Mouse (Mus musculus) liver, embryonic 13.5 days (tissue): ENCODE results near the gene Zswim1. TPM values are rescaled to one million over a fixed set of nuclear protein-coding genes. Genes with fewer than 3 reads are reported as not detected.
A peak's percentile ranks its signal among the peaks of the same experiment; 100 is the strongest.

Source experiments
- ATAC-seq: fragments of 200-750 bp; cut with Nextera tagmentation; 2 replicates; pipeline ENCODE4 v1.8.0; 2017; ENCODE audit warnings: low read depth, mild to moderate bottlenecking, moderate number of reproducible peaks, moderate library complexity
- DNase-seq: peaks from one replicate; pipeline ENCODE4 v3.0.0; 2022
- H3K27ac ChIP-seq: fragments of 300-500 bp; sonication (generic); 2 replicates; pipeline ENCODE4 v1.5.1; 2015; ENCODE audit warnings: moderate library complexity, mild to moderate bottlenecking, inconsistent platforms
- H3K27me3 ChIP-seq: fragments of 300-500 bp; sonication (generic); 2 replicates; pipeline ENCODE4 v1.6.1; 2015; ENCODE audit warnings: mild to moderate bottlenecking, inconsistent platforms
- H3K36me3 ChIP-seq: fragments of 300-500 bp; sonication (generic); 2 replicates; pipeline ENCODE4 v1.6.1; 2015; ENCODE audit warnings: mild to moderate bottlenecking, inconsistent platforms
- H3K4me1 ChIP-seq: fragments of 300-500 bp; sonication (generic); replicated peaks from 2 replicates; pipeline ENCODE4 v1.6.1; 2015; ENCODE audit warnings: inconsistent platforms
- H3K4me2 ChIP-seq: fragments of 300-500 bp; sonication (generic); 2 replicates; pipeline ENCODE4 v1.6.1; 2015; ENCODE audit warnings: inconsistent platforms, mild to moderate bottlenecking, moderate library complexity
- H3K4me3 ChIP-seq: fragments of 300-500 bp; sonication (generic); replicated peaks from 2 replicates; pipeline ENCODE4 v1.5.1; 2015; ENCODE audit warnings: mild to moderate bottlenecking, inconsistent platforms
- H3K9ac ChIP-seq: fragments of 300-500 bp; sonication (generic); 2 replicates; pipeline ENCODE4 v1.6.1; 2015; ENCODE audit warnings: mild to moderate bottlenecking, inconsistent platforms
- H3K9me3 ChIP-seq: fragments of 300-500 bp; sonication (generic); replicated peaks from 2 replicates; pipeline ENCODE4 v1.6.1; 2016; ENCODE audit warnings: inconsistent platforms
- WGBS: fragments of 180-500 bp; shearing (Covaris S2); methylation state at CpG from one replicate; pipeline ENCODE4 v1.1.7; 2015; ENCODE audit not compliant: insufficient replicate concordance; 5-methylcytosine and 5-hydroxymethylcytosine counted together
- polyA plus RNA-seq: library from polyadenylated mRNA; unstranded; fragments of >200 nt; fragmentation: Nextera tagmentation; extraction: Ambion mirVana; gene quantifications from 2 replicates; pipeline ENCODE4 v1.2.1, GENCODE M21; 2015

The Zswim1 gene
- polyA plus RNA-seq, 1 experiment from 2014 or later = 6.2 TPM

DNA sequence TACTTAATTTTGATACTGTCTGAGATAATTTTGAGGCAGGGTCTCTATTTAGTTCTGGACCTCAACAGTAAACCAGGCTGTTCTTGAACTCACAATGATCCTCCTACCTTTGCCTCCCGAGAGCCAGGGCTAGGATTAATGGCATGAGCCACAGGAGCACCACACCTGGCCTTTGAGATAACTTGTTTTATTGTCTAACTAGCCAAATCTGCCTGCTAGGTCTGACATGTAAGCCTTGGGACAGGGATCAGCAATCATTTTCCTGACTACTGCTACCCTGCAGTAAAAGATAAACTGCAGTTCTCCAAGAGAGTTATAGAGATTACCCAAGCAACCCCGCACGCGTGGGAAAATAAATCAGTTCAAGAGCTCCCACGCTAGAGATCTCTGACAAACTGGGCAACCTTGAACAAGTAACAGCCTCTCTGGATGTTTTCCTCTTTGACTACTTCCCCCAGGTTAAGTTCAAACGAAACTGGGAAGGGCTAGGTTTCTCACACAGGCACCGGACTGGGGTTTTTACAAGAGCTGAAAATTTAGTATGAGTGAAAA, 37.5 kb upstream of the Zswim1 start:
- Histone ChIP-seq H3K36me3 (peaks cover 10% of the 10 kb centered on the region), H3K4me2 (peak overlapping the region; percentile 99), H3K9ac (peak overlapping the region; percentile 82), H3K9me3 (no peaks in the 10 kb centered on the region), H3K27ac (peak overlapping the region; percentile 76), H3K4me3 (peak overlapping the region; percentile 70), H3K27me3 (peaks cover 49% of the 10 kb centered on the region), H3K4me1 (peaks cover 57% of the 10 kb centered on the region)
- ATAC-seq (no peak), DNase-seq (no peak)
- WGBS = 6% methylated on average over 7 of the region's 7 CpGs

DNA sequence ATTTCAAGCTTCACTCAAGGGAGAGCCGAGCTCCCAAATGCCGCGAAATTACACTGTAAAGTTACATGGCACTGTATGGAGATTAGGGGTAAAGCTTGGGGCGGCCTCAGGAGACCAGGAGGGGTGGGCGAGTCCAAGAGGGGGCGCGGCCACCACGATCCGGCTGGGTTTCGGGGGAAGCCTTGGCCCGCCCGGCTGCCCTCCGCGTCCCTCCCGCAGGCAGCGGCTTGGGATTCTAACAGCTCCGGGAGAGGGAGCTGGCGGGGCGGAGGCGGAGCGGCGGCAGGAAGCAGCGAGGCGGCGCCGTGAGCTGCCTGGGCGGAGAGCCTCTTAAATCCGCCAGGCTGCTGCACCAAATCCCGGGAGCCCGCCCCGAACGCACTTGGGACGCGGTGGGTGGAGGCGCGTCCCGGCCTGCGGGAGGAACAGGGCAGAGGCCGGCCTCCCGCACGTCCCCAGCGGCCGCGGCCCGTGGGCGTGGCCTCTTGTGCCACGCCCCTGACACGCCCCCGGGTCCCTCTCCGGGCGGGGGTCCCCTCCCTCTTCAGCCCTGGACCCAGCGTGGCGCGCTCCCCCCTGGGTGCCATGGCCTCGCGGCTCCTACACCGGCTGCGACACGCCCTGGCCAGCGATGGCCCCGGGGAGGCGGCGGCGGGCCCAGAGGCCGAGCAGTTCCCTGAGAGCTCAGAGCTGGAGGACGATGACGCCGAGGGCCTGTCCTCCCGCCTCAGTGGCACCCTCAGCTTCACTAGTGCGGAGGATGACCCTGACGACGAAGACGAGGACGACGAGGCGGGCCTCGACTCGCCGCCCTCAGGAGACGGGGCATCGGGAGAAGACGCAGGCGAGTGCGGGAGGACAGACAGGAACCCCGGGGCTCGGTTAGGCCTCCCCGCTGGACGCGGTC, 36.8 kb upstream of the Zswim1 start, which contains the start of gene Snx21:
TSS of gene Snx21 (plus strand) at position 343 of the 907 bp plus-strand sequence.
- Histone ChIP-seq H3K27ac (peak within 1 kb of the TSS; percentile 76), H3K9me3 (no peaks in the 10 kb centered on the region), H3K36me3 (peaks cover 17% of the 10 kb centered on the region), H3K27me3 (peaks cover 43% of the 10 kb centered on the region), H3K9ac (peak within 1 kb of the TSS; percentile 82), H3K4me2 (peak within 1 kb of the TSS; percentile 99), H3K4me1 (peaks cover 65% of the 10 kb centered on the region), H3K4me3 (peak within 1 kb of the TSS; percentile 70)
- DNase-seq (peak; percentile 75), ATAC-seq (peak; percentile 87)
- whole genome bisulfite sequencing = under 1% methylated on average over 88 of the region's 89 CpGs

DNA sequence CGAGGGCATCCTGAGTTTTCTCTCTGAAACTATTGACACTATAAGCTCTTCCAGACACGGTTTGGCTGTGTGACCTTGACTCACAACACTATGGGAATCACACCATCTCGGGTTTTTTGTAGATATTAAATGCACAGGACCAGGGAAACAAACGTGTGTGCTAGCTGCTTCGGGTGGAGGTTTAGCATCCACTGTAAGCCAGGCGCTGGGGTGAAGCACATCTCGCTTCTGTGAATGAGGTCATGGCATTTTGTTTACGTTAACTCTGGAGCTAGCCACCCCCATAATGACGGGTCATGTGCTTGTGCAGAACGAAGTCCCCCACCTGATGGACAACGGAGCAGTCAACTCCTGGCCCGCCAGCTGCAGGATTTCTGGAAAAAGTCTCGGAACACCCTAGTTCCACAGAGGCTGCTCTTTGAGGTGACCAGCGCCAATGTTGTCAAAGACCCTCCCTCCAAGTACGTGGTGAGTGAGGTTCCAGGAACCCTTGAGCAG, 36.0 kb upstream of the Zswim1 start:
- H3K4me1 ChIP-seq = peaks cover 67% of the 10 kb centered on the region
- H3K36me3 ChIP-seq = peaks cover 23% of the 10 kb centered on the region
- H3K27me3 ChIP-seq = peaks cover 41% of the 10 kb centered on the region
- DNase-seq (no peak), ATAC-seq (no peak)
- H3K9ac ChIP-seq = peak overlapping the region; percentile 82
- 15% methylated on average over 15 of the region's 15 CpGs for WGBS
- no peaks in the 10 kb centered on the region for H3K9me3 ChIP-seq
- H3K27ac ChIP-seq = peak overlapping the region; percentile 76
- peak overlapping the region; percentile 99 for H3K4me2 ChIP-seq
- H3K4me3 ChIP-seq = peak overlapping the region; percentile 70

DNA sequence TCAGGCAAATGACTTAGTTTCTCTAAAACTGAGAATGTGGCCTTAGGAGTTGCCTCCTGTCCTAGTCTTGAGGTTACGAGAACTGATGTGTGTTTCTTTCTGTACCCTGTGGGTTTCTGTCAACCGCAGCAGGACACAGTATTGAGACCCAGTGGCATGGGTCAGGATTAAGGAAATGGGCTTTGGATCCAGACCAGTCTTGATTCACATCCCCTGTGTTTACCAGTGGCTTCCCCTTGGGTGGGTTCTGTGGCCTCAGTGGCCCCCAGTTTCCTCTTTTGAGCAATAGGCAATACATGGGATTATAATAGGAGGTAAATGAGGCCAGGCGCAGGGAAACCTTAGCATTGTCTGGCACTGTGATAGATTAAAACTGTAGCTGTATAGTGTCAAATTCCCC, 35.5 kb upstream of the Zswim1 start:
- peak overlapping the region; percentile 99 for H3K4me2 ChIP-seq
- H3K27me3 ChIP-seq = peaks cover 35% of the 10 kb centered on the region
- 73% methylated on average over 3 of the region's 3 CpGs for WGBS
- DNase-seq = no peak
- peaks cover 29% of the 10 kb centered on the region for H3K36me3 ChIP-seq
- peaks cover 61% of the 10 kb centered on the region for H3K4me1 ChIP-seq
- peak overlapping the region; percentile 18; the same call in 1 of the 2 replicates for H3K27ac ChIP-seq
- H3K9me3 ChIP-seq = no peaks in the 10 kb centered on the region
- H3K9ac ChIP-seq = no peak overlapping the region
- no peak for ATAC-seq
- peak overlapping the region; percentile 70 for H3K4me3 ChIP-seq

DNA sequence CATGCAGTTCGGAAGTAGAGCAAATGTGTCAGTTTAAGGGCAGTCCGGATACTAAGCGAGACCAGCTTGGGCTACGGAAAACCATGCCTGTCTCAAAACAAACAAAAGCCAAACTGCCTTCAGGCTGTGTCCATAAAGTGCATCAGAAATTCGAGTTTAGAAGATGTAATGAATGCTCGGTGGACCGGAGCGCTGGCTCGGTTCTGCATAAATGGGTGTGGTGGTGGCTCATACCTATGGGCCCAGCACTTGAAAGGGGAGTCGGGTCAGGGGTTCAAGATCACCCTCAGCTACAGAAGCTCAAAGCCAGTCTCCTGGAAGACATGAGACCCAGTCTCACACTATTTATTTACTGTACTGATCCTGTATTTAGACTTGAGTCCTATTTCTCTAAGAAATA, 34.7 kb upstream of the Zswim1 start:
- WGBS = 81% methylated on average over 10 of the region's 10 CpGs
- peaks cover 60% of the 10 kb centered on the region for H3K4me1 ChIP-seq
- ATAC-seq = no peak

DNA sequence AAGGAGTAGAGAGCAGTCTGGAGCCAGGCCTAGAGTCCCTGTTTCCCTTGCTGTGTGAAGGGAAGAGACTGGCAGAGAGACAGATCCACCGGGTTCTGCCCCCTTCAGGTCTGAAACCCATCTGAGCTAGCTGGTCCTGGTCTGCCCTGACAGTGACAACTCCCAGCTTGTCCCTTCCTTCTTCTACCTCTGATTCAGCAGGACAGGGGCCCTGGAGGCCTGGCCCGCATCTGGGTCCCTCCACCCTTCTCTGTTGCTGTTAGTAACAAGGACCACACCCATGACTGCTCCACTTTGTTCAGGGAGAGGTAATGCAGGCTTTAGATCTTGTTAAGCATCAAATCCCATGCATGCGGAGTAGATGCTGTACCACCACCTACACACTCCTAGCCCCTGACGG, 34.1 kb upstream of the Zswim1 start:
- peaks cover 42% of the 10 kb centered on the region for H3K36me3 ChIP-seq
- H3K4me3 ChIP-seq = no peak overlapping the region
- whole genome bisulfite sequencing = 67% methylated on average over 4 of the region's 4 CpGs
- DNase-seq = peak; percentile 39
- H3K9ac ChIP-seq = peak overlapping the region; percentile 39; the same call in 1 of the 2 replicates
- H3K4me2 ChIP-seq = peak overlapping the region; percentile 44
- peaks cover 34% of the 10 kb centered on the region for H3K27me3 ChIP-seq
- peak; percentile 61 for ATAC-seq
- peak overlapping the region; percentile 35; the same call in 1 of the 2 replicates for H3K27ac ChIP-seq
- H3K9me3 ChIP-seq = no peaks in the 10 kb centered on the region
- peaks cover 62% of the 10 kb centered on the region for H3K4me1 ChIP-seq

More for the DNA sequence above, 34.7 kb upstream of the Zswim1 start:
- Histone ChIP-seq H3K27me3 (peaks cover 34% of the 10 kb centered on the region), H3K36me3 (peaks cover 37% of the 10 kb centered on the region), H3K9ac (no peak overlapping the region), H3K27ac (no peak overlapping the region), H3K9me3 (no peaks in the 10 kb centered on the region), H3K4me3 (no peak overlapping the region), H3K4me2 (no peak overlapping the region)
- DNase-seq = no peak

DNA sequence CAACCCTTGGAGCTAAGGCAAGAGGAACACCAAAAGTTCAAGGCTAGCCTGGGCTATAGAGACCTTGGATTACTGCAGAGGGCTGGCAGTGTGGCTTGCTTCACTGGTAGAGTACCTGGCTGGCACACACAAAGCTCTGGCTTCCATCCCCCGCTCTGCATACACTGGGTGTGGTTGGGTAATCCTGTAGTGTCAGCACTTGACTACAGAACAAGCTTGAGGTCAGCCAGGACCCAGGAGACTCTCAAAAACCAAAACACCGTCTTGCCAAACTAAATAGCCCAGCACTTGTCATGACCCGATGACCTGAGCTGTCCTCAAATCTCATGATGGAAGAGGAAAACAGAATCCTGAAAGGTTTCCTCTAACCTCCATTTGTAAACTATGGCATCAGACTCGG, 32.0 kb upstream of the Zswim1 start:
- Histone ChIP-seq H3K36me3 (peaks cover 58% of the 10 kb centered on the region), H3K4me1 (peaks cover 59% of the 10 kb centered on the region), H3K4me3 (no peak overlapping the region), H3K4me2 (no peak overlapping the region), H3K27ac (peak overlapping the region; percentile 51), H3K9me3 (no peaks in the 10 kb centered on the region), H3K9ac (no peak overlapping the region), H3K27me3 (peaks cover 18% of the 10 kb centered on the region)
- ATAC-seq = no peak
- WGBS = 77% methylated on average over 4 of the region's 4 CpGs
- DNase-seq = no peak

DNA sequence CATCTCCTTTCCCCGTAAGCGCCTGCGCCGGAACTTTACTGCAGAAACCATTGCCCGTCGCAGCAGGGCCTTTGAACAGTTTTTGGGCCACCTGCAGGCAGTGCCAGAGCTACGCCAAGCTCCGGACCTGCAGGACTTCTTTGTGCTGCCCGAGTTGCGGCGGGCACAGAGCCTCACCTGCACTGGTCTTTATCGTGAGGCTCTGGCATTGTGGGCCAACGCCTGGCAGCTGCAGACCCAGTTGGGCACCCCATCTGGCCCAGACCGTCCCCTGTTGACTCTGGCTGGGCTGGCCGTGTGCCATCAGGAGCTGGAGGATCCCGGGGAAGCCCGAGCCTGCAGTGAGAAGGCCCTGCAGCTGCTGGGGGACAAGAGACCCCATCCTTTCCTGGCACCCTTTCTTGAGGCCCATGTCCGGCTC, 30.6 kb upstream of the Zswim1 start:
- ATAC-seq = no peak
- DNase-seq = no peak
- H3K27ac ChIP-seq = no peak overlapping the region
- H3K27me3 ChIP-seq = peaks cover 5% of the 10 kb centered on the region
- no peak overlapping the region for H3K4me3 ChIP-seq
- 91% methylated on average over 18 of the region's 18 CpGs for WGBS
- H3K36me3 ChIP-seq = peaks cover 72% of the 10 kb centered on the region
- H3K9me3 ChIP-seq = no peaks in the 10 kb centered on the region
- no peak overlapping the region for H3K4me2 ChIP-seq
- H3K9ac ChIP-seq = no peak overlapping the region
- peaks cover 45% of the 10 kb centered on the region for H3K4me1 ChIP-seq

DNA sequence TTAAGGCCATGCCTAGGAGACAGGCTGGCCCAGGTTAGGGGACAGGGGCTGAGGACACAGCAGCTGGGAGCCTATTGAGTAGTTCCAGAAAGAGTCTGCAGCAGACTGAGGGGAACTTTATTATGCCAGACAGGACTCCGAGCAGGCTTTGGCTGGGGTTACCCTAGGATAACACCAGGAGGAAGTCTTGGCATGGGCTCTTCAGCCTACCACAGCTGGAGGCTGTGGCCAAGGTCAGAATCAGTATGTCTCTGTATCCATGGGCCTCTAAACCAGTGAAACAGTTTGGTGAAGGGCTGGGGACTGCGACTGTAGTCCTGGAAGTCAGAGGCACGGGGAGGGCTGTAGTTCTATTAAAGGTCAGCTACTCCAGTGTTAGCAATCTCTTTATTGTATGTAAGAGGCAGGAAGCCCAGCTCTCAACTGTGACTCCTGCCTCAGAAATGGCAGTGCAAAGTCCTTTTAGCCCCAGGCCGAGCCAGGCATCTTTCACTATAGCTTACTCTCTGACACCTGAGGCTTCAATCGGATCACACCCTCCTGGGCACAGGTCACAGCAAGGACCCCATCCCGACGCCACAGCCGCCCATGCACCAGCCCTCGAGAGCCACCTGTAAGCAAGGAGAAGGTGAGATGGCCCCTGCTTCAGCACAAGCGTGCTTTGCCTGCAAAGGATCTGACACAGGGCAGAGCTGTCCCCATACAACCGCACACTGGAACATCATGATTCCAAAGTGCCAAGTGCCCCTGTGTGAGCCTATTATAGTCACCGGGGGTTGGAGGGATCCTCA, 29.9 kb upstream of the Zswim1 start:
- ATAC-seq (no peak), DNase-seq (no peak)
- Histone ChIP-seq H3K9me3 (no peaks in the 10 kb centered on the region), H3K27ac (no peak overlapping the region), H3K27me3 (no peaks in the 10 kb centered on the region), H3K4me2 (no peak overlapping the region), H3K9ac (no peak overlapping the region), H3K36me3 (peaks cover 78% of the 10 kb centered on the region), H3K4me1 (peaks cover 38% of the 10 kb centered on the region), H3K4me3 (no peak overlapping the region)
- WGBS = 86% methylated on average over 12 of the region's 12 CpGs

DNA sequence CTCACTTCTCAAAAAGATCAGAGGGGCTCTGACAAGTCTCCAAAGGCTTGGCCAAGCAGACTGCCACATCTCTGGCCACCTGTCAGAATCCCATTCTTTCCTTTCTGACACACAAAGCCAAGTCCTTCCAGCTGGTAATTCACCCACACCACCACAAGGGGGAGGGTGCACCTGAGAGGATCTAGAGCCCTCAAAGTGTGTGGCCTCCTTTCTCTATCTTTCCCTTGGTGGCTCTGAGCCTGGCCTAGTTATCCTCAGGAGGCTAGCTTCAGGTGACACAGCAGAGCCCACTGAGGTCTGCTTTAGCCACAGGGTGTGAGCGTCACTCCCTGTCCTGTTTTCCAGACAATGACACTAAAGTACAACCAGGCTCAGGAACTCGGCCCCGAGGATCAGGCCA, 29.2 kb upstream of the Zswim1 start:
- Histone ChIP-seq H3K27ac (0 out of 2 replicates have a peak overlapping the region, but pooled peaks have one; percentile 13), H3K27me3 (no peaks in the 10 kb centered on the region), H3K9me3 (no peaks in the 10 kb centered on the region), H3K4me2 (no peak overlapping the region), H3K4me3 (no peak overlapping the region), H3K4me1 (peaks cover 31% of the 10 kb centered on the region), H3K9ac (no peak overlapping the region; the same call in 1 of the 2 replicates), H3K36me3 (peaks cover 83% of the 10 kb centered on the region)
- ATAC-seq (peak; percentile 34; the same call in 1 of the 2 replicates), DNase-seq (no peak)
- 86% methylated on average over 3 of the region's 3 CpGs for WGBS
